ENCODE assay signal across 11 mouse cellular contexts in genomic region chr2:157049831-157050243, GRCm38 (mm10). TPM values are rescaled to one million over a fixed set of nuclear protein-coding genes. Genes with fewer than 3 reads are reported as not detected.
A peak's percentile ranks its signal among the peaks of the same experiment; 100 is the strongest.
DNase-seq lines count a peak whose midpoint lies in the region; ATAC-seq lines count a peak whose summit lies in the region.
"Had no signal": no experiment of that assay in that cellular context is flagged by ENCODE, and none has a peak within 500 bp of the region (broad histone marks: within the 10 kb centered on the region; RNA-seq: fewer than 3 reads in every experiment).

No protein-coding gene starts in this region.

- 0 out of 2 replicates have a peak overlapping the region, but pooled peaks have one; percentile 45 for H3K27ac ChIP-seq in lung, embryonic 15.5 days
- no peak overlapping the region for H3K27ac ChIP-seq in heart, embryonic 11.5 days (ENCODE audit: low read depth, low read length)
- H3K27ac ChIP-seq: embryonic facial prominence, embryonic 13.5 days; liver, embryonic 14.5 days had no signal

- H3K9me3 ChIP-seq in lung, embryonic 15.5 days, result no peaks in the 10 kb centered on the region
- no peaks in the 10 kb centered on the region for H3K9me3 ChIP-seq in heart, embryonic 11.5 days (replicated peaks; ENCODE audit: control insufficient read depth, low read length)
- H3K9me3 ChIP-seq: embryonic facial prominence, embryonic 13.5 days had no signal

- H3K27me3 ChIP-seq in lung, embryonic 15.5 days, result no peaks in the 10 kb centered on the region
- no peaks in the 10 kb centered on the region for H3K27me3 ChIP-seq in heart, embryonic 11.5 days (ENCODE audit: control insufficient read depth, insufficient read depth, low read length)
- H3K27me3 ChIP-seq: embryonic facial prominence, embryonic 13.5 days had no signal

- H3K4me3 ChIP-seq in lung, embryonic 15.5 days, result no peak overlapping the region
- H3K4me3 ChIP-seq in heart, embryonic 11.5 days (ENCODE audit: low read depth, low read length), result no peak overlapping the region
- H3K4me3 ChIP-seq: embryonic facial prominence, embryonic 13.5 days had no signal

- no peak overlapping the region for H3K4me2 ChIP-seq in lung, embryonic 15.5 days
- H3K4me2 ChIP-seq in heart, embryonic 11.5 days, result no peak overlapping the region
- H3K4me2 ChIP-seq: embryonic facial prominence, embryonic 13.5 days had no signal

- peaks cover 65% of the 10 kb centered on the region for H3K36me3 ChIP-seq in lung, embryonic 15.5 days
- peaks cover 21% of the 10 kb centered on the region for H3K36me3 ChIP-seq in heart, embryonic 11.5 days (ENCODE audit: control insufficient read depth, insufficient read depth, low read length)

- no peak overlapping the region for H3K9ac ChIP-seq in lung, embryonic 15.5 days
- H3K9ac ChIP-seq in heart, embryonic 11.5 days (ENCODE audit: low read depth, low read length), result no peak overlapping the region; the same call in 1 of the 2 replicates
- H3K9ac ChIP-seq: embryonic facial prominence, embryonic 13.5 days; liver, embryonic 14.5 days had no signal

- DNase-seq in lung, postnatal 14 days, result no peak
- peak; percentile 52 to 72 for DNase-seq in frontal cortex, postnatal 14 days (ENCODE audit: low spot score in 2 of 2)
- peak; percentile 52 for DNase-seq in mesoderm, embryonic 11.5 days (ENCODE audit: low read depth, low spot score)
- peak; percentile 62 for DNase-seq in right cerebral cortex, postnatal 14 days
- DNase-seq in gastrocnemius, postnatal 4 days (ENCODE audit: low spot score in 2 of 2), result no peak
- DNase-seq in adipocyte (ENCODE audit: low spot score), result no peak

- WGBS in lung, embryonic 15.5 days, result 47% methylated on average over 8 of the region's 8 CpGs
- 62% methylated on average over 8 of the region's 8 CpGs for WGBS in heart, embryonic 11.5 days (ENCODE audit: insufficient replicate concordance)

- peaks cover 35% of the 10 kb centered on the region for H3K4me1 ChIP-seq in lung, embryonic 15.5 days
- peaks cover 8% of the 10 kb centered on the region for H3K4me1 ChIP-seq in heart, embryonic 11.5 days (ENCODE audit: control insufficient read depth, insufficient read depth, low read length)

- ATAC-seq in lung, embryonic 15.5 days (ENCODE audit: borderline replicate concordance, extremely low read depth, low FRiP score, low TSS enrichment), result 0 out of 2 replicates have a peak, but pooled peaks have one; percentile 10
- no peak for ATAC-seq in heart, embryonic 11.5 days (replicated peaks; ENCODE audit: insufficient number of reproducible peaks, low FRiP score, low TSS enrichment)

RNA-seq across cellular contexts. Expression of gene Soga1, which starts 29.2 kb away (rescaled TPM):
- 4.1 and 5.1 TPM in 2 replicates for polyA plus RNA-seq in lung, embryonic 15.5 days (2015; fragmentation: Nextera tagmentation; extraction: Ambion mirVana)
- 10 to 100 TPM; 33.7 to 34.6 TPM for total RNA-seq in gastrocnemius, postnatal 4 days (2021)
- polyA plus RNA-seq in heart, embryonic 11.5 days (2014; fragmentation: Nextera tagmentation; extraction: Ambion mirVana), result 3.4 and 3.6 TPM in 2 replicates

RNA-seq across cellular contexts. Expression of gene Tldc2, which starts 37.0 kb away (rescaled TPM):
- polyA plus RNA-seq in lung, embryonic 15.5 days (2015; fragmentation: Nextera tagmentation; extraction: Ambion mirVana), result not detected in 2 replicates
- total RNA-seq in gastrocnemius, postnatal 4 days (2021), result not detected
- 0.26 TPM in 1 of 2 replicates, not detected in the other for polyA plus RNA-seq in heart, embryonic 11.5 days (2014; fragmentation: Nextera tagmentation; extraction: Ambion mirVana)
- total RNA-seq: hematopoietic stem cell, adult 5-6 weeks had no signal
- polyA plus RNA-seq: embryonic facial prominence, embryonic 13.5 days; liver, embryonic 14.5 days had no signal

RNA-seq across cellular contexts. Expression of gene Dsn1, which starts 42.9 kb away (rescaled TPM):
- 39.0 and 40.9 TPM in 2 replicates for polyA plus RNA-seq in lung, embryonic 15.5 days (2015; fragmentation: Nextera tagmentation; extraction: Ambion mirVana)
- 10 to 100 TPM; 11.6 to 12.3 TPM for total RNA-seq in gastrocnemius, postnatal 4 days (2021)
- 38.4 and 48.4 TPM in 2 replicates for polyA plus RNA-seq in heart, embryonic 11.5 days (2014; fragmentation: Nextera tagmentation; extraction: Ambion mirVana)

RNA-seq across cellular contexts. Expression of gene Ndrg3, which starts 58.0 kb away (rescaled TPM):
- 43.2 and 49.7 TPM in 2 replicates for polyA plus RNA-seq in lung, embryonic 15.5 days (2015; fragmentation: Nextera tagmentation; extraction: Ambion mirVana)
- total RNA-seq in gastrocnemius, postnatal 4 days (2021), result 10 to 100 TPM; 23.2 to 24.0 TPM
- polyA plus RNA-seq in heart, embryonic 11.5 days (2014; fragmentation: Nextera tagmentation; extraction: Ambion mirVana), result 34.4 and 38.1 TPM in 2 replicates

Comparison
In these comparisons a context has a peak if more than half of its experiments do, and no peak if none do; other contexts are left out.
1. DNase-seq: peak in frontal cortex, postnatal 14 days (2 of 2), mesoderm, embryonic 11.5 days (single experiment) and right cerebral cortex, postnatal 14 days (single experiment); none in lung, postnatal 14 days (single experiment), gastrocnemius, postnatal 4 days (0 of 2) and adipocyte (single experiment).